Mouse (Mus musculus): ENCODE measurements at regions not wholly inside any gene's neighbourhood (a gene's known extent, or its start where the extent isn't known, plus 50 kb on each side); places are given as distances from the start of the nearest gene placed in this dataset.

DNA sequence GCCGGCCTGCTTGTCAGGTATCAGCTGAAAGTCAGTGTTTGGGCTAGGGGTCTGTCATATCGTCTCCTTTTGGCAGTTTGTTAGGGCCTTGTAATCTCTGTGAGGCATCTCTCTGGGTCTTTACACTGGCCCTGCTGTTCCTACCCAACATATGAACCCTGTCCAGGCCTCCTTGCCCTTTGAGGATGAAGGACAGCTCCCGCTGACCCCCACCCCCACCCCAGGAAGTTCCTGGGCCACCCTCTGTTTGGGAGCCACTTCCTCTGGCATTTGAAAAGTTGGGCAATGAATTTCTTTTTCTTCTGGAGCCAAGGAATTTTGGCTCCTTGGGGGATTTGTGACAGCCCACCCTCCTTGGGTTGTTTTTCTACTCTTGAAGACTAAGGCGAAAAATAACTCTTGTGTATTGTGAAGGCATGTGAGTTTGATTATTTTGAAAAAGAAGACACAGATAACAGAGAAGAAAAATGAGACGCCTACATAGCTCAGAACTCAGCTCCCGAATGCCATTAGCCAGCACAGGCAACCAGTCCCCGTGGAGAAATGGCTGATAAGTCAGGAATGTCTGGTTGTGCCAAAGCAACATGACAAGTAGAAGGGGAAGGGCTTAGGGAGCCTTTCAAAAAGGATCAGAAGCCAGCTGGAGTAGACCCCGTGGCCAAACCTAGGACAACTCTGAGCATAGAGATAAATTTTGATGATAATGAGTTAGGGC is 249.5 kb downstream of the Gm49356 start:
- Histone ChIP-seq H3K9me3 (peaks cover 7% of the 10 kb centered on the region), H3K36me3 (no peaks in the 10 kb centered on the region), H3K4me3 (no peak overlapping the region), H3K27ac (no peak overlapping the region), H3K27me3 (no peaks in the 10 kb centered on the region), H3K9ac (no peak overlapping the region), H3K4me2 (replicated peaks) (no peak overlapping the region), H3K4me1 (peaks cover 4% of the 10 kb centered on the region; the same call in 1 of the 2 replicates)
- ATAC-seq (ENCODE audit: low FRiP score, low read depth), result no peak
- 61% methylated on average over 8 of the region's 8 CpGs for WGBS

DNA sequence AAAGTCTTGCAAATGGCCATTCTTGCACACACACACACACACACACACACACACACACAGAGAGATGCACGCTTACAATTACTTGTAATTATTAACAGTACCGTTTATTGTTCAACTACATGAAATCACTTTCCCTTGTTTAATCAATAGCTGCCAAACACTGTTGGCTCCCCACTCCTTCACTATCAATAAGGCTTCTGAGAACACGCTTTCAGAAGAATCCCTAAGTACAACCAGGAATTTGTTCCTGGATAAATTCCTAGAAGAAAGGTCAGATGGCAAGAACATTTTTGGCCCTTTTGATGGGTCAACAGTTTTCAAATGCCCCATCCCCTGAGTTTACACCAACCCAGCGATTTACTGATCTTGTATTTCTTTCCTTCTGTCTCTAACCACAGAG is 252.5 kb downstream of the Gm49356 start:
- ATAC-seq (ENCODE audit: low FRiP score, low read depth), result no peak
- WGBS, result 85% methylated on average over 4 of the region's 4 CpGs

DNA sequence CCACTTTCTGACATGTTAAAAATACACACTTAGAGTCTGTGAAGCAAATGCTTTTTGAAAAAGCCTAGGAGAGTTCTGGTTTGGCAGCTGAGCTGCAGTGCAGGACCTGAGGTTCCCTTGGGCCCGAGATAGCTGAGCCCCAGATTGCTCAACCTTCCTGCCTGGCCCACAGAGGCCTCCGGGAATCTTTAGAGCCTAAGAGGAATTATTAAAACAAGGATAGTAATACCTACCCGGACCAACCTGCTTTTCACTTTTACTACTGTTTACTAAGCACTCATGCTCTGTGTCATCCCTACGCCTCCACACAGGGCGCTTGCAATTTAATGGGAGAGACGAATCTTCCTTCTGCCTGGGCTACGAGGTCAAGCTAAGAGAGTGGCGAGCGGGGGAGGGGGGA is 253.4 kb downstream of the Gm49356 start:
- no peak overlapping the region for H3K9ac ChIP-seq
- 71% methylated on average over 9 of the region's 9 CpGs for WGBS
- no peaks in the 10 kb centered on the region for H3K36me3 ChIP-seq
- no peaks in the 10 kb centered on the region for H3K27me3 ChIP-seq
- H3K27ac ChIP-seq, result no peak overlapping the region
- peaks cover 14% of the 10 kb centered on the region for H3K4me1 ChIP-seq
- no peak overlapping the region for H3K4me3 ChIP-seq
- ATAC-seq (ENCODE audit: low FRiP score, low read depth), result no peak
- H3K4me2 ChIP-seq (replicated peaks), result no peak overlapping the region
- H3K9me3 ChIP-seq, result no peaks in the 10 kb centered on the region

More for the DNA sequence above, 252.5 kb downstream of the Gm49356 start:
- no peak overlapping the region for H3K4me3 ChIP-seq
- no peak overlapping the region for H3K9ac ChIP-seq
- no peaks in the 10 kb centered on the region for H3K9me3 ChIP-seq
- no peak overlapping the region for H3K4me2 ChIP-seq (replicated peaks)
- peaks cover 7% of the 10 kb centered on the region for H3K4me1 ChIP-seq
- H3K27me3 ChIP-seq, result no peaks in the 10 kb centered on the region
- no peak overlapping the region for H3K27ac ChIP-seq
- no peaks in the 10 kb centered on the region for H3K36me3 ChIP-seq

DNA sequence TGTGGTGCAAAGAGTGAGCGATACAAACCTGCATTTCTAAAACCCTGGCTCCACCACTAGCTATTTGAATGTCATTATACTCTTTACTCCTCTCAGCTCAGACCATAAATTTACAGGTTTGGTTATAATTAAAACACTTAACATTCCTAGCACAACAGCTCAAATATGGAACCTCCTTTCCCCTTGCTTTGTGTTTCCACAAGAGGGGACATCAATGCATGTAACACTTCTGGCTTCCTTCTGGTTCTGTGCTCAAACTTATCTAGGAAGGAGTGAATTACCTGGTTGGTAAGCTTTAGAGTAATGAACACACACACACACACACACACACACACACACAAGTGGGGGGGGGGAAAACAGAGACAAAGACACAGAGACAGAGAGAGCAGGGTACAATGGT is 254.8 kb downstream of the Gm49356 start:
- no peak overlapping the region for H3K27ac ChIP-seq
- no peaks in the 10 kb centered on the region for H3K9me3 ChIP-seq
- no peak for ATAC-seq (ENCODE audit: low FRiP score, low read depth)
- no peak overlapping the region for H3K4me2 ChIP-seq (replicated peaks)
- peaks cover 10% of the 10 kb centered on the region for H3K4me1 ChIP-seq
- WGBS, result 91% methylated on average over 1 of the region's 1 CpGs
- H3K4me3 ChIP-seq, result no peak overlapping the region
- no peaks in the 10 kb centered on the region for H3K27me3 ChIP-seq
- no peak overlapping the region for H3K9ac ChIP-seq
- H3K36me3 ChIP-seq, result no peaks in the 10 kb centered on the region

DNA sequence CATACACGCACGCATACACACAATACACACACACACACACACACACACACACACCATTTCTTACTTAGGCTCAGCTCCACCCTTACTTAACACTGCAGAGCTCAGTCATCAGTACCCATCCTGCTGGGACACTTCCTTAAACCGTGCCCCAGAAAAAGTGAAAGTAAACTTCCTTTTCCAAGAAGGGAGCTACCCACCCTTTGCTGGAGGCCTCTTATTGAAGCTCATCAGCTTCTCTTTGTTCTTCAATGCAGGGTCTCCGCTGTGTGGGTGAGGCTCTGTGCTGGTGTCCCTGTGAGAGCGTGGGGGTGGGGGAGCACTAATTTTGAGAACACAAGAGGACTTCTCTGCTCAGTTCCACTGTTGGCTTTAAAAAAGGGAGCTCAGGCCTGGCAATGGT is 256.6 kb downstream of the Gm49356 start:
- Histone ChIP-seq H3K4me2 (replicated peaks) (no peak overlapping the region), H3K9me3 (no peaks in the 10 kb centered on the region), H3K27me3 (no peaks in the 10 kb centered on the region), H3K36me3 (no peaks in the 10 kb centered on the region), H3K4me1 (peaks cover 10% of the 10 kb centered on the region), H3K4me3 (no peak overlapping the region), H3K27ac (no peak overlapping the region; the same call in 1 of the 2 replicates), H3K9ac (no peak overlapping the region)
- ATAC-seq (ENCODE audit: low FRiP score, low read depth), result no peak
- 81% methylated on average over 5 of the region's 5 CpGs for WGBS

DNA sequence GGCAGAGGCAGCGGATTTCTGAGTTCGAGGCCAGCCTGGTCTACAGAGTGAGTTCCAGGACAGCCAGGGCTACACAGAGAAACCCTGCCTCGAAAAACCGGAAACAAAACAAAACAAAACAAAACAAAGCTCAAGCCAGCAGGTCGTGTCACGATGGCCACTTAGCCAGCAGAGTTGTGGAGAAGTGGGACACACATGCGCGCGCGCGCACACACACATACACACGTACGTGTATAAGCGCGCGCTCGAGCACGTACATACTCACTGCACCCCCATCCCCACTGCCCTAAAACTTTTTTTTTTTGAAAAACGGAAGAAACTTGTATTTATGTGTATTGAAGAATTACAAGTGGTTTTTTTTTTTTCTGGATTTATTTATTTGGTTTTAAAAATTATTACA is 257.0 kb downstream of the Gm49356 start:
- peaks cover 10% of the 10 kb centered on the region for H3K4me1 ChIP-seq
- no peaks in the 10 kb centered on the region for H3K36me3 ChIP-seq
- H3K9me3 ChIP-seq, result no peaks in the 10 kb centered on the region
- H3K9ac ChIP-seq, result no peak overlapping the region
- no peak overlapping the region for H3K27ac ChIP-seq
- H3K4me2 ChIP-seq (replicated peaks), result no peak overlapping the region
- no peak for ATAC-seq (ENCODE audit: low FRiP score, low read depth)
- WGBS, result 86% methylated on average over 19 of the region's 19 CpGs
- no peak overlapping the region for H3K4me3 ChIP-seq
- no peaks in the 10 kb centered on the region for H3K27me3 ChIP-seq

DNA sequence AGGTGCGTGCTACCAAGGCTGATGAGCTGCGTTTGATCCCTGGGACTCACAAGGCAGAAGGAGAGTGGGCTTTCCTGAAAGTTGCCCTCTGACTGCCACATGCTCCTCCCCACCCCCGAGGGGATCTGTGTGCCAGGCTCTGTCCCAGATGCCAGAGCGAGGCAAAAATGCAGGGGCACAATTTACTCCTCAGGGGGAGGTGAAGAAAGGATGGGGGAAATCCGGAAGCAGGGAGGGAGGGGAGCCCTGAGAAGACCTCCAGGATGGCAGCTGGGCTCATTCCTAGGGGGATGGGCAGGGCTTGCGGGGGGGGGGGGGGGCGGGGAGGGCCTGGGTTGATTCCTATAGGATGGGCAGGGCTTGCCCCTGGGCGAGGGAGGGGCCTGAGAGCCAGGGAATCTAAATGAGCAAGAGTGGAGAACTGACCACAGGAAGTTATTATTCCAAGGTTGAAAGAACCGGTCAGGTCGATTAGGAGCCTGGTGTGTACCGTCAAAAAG is 257.5 kb downstream of the Gm49356 start:
- Histone ChIP-seq H3K4me2 (replicated peaks) (no peak overlapping the region), H3K36me3 (no peaks in the 10 kb centered on the region), H3K9me3 (no peaks in the 10 kb centered on the region), H3K27me3 (no peaks in the 10 kb centered on the region), H3K4me3 (no peak overlapping the region), H3K9ac (no peak overlapping the region), H3K27ac (no peak overlapping the region), H3K4me1 (peaks cover 10% of the 10 kb centered on the region)
- 16% methylated on average over 11 of the region's 11 CpGs for WGBS
- ATAC-seq (ENCODE audit: low FRiP score, low read depth), result no peak

DNA sequence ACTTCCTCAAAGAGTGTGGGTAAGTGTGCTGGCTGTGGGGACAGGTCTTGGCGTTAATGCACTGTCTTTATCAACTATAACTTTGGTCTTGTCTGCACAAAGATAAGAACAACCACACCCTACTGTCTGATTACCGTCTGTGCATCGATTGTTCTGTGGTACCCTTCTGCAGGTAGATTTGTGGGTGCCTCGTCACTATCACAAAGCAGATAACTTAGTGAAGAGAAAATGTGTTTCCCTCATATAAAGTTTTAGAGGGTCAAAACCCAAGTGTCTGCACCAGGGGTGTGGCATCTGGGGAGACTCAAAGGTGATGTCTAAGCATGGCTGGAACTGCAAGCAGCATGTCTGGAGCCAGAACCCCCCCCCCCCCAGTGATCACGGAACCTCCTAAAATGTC is 259.4 kb downstream of the Gm49356 start:
- 92% methylated on average over 5 of the region's 5 CpGs for WGBS
- H3K36me3 ChIP-seq, result no peaks in the 10 kb centered on the region
- peaks cover 10% of the 10 kb centered on the region for H3K4me1 ChIP-seq
- no peak for ATAC-seq (ENCODE audit: low FRiP score, low read depth)
- H3K4me3 ChIP-seq, result no peak overlapping the region
- H3K9me3 ChIP-seq, result no peaks in the 10 kb centered on the region
- H3K27ac ChIP-seq, result no peak overlapping the region
- no peak overlapping the region for H3K4me2 ChIP-seq (replicated peaks)
- no peaks in the 10 kb centered on the region for H3K27me3 ChIP-seq
- H3K9ac ChIP-seq, result no peak overlapping the region

DNA sequence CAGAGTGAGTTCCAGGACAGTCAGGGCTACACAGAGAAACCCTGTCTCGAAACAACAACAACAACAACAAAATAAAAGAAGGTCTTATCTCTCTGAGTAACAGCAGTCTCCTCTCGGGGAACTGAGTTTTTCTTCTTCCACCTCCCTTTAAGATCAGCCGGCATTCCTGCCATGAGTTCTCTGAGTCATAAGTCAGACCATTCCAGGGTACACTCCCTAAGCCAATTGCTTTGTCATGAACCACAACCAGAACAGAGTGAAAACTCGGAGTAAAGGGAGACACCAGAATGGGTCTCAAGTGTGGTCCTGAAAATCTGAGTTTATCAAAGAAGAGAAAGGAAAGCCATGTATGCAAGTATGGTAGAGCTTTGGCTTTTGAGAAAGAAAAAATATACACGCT is 262.4 kb downstream of the Gm49356 start:
- no peaks in the 10 kb centered on the region for H3K36me3 ChIP-seq
- H3K27me3 ChIP-seq, result no peaks in the 10 kb centered on the region
- no peak overlapping the region for H3K4me2 ChIP-seq (replicated peaks)
- peaks cover 22% of the 10 kb centered on the region for H3K4me1 ChIP-seq
- no peak overlapping the region for H3K27ac ChIP-seq
- H3K9ac ChIP-seq, result no peak overlapping the region
- WGBS, result 86% methylated on average over 5 of the region's 5 CpGs
- H3K9me3 ChIP-seq, result no peaks in the 10 kb centered on the region
- ATAC-seq (ENCODE audit: low FRiP score, low read depth), result no peak
- H3K4me3 ChIP-seq, result no peak overlapping the region

DNA sequence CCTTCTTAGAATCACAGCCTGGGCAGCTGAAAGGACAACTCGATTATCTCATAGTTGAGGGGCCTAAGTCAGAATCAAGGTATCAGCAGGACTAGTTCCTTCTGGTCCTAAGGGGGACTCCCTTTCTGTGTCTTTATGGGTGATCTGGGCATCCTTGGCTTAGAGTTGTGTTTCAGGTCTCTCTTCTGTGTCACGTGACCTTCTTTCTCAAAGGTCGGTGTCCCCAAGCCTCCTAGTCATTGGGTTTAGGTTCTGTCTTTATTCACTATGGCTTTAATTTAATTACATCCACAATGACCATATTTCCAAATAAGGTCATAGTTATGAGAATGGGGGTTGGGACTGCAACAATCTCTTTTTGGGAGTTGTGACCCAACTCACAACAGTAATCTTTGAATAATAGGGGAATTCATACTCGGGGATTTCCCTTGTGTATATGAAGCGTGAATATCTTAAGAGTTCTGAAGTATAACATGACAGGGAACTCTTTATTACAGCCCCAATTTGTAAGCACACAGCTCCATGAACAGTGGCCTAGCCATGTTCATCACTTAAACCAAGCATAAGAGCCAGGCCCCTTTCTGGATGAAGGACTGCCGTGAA is 263.8 kb downstream of the Gm49356 start:
- peaks cover 13% of the 10 kb centered on the region for H3K4me1 ChIP-seq
- H3K4me3 ChIP-seq, result no peak overlapping the region
- H3K9me3 ChIP-seq, result no peaks in the 10 kb centered on the region
- H3K36me3 ChIP-seq, result no peaks in the 10 kb centered on the region
- H3K9ac ChIP-seq, result no peak overlapping the region
- 88% methylated on average over 6 of the region's 6 CpGs for WGBS
- no peak overlapping the region for H3K27ac ChIP-seq
- no peak overlapping the region for H3K4me2 ChIP-seq (replicated peaks)
- ATAC-seq (ENCODE audit: low FRiP score, low read depth), result no peak
- no peaks in the 10 kb centered on the region for H3K27me3 ChIP-seq

DNA sequence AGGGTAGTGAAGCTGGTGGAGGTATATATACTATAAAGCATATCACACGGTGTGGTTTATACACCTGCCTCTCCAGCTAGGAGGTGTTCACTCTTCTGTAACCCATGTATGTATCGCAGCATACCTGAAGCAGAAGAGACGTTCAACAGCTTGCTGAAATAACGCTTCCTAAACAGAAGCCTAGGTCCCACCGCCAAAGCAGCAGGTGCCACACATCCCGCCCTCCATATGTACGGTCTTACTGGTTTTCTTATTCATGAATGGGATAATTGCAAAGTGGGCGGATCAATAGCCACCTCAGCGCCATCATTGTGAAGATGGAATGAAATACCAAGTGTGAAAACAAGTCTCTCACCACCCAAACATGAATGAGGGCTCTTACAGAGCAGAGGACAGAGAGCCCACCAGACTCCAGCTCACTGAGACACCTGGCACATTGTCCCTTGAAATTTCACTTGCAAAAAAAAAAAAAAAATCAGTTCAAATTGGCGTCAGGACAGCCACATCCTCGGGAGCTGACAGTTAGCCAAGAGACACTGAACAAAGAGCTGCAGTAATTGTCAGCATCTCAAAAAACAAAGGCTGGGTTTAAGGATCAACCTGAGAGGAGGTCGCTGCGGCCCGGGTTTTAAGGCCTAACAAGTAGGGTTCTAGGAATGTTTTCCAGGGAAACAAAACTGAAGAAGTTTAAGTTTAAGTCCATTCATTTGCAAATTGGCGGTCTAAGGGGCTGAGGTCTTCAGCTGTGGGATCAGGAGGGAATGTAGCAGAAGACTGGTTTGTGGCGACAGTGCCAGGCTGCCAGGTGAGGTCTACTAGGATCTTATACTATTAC is 264.5 kb downstream of the Gm49356 start:
- Histone ChIP-seq H3K27ac (no peak overlapping the region), H3K27me3 (no peaks in the 10 kb centered on the region), H3K9ac (no peak overlapping the region), H3K9me3 (no peaks in the 10 kb centered on the region), H3K4me2 (replicated peaks) (no peak overlapping the region), H3K36me3 (no peaks in the 10 kb centered on the region), H3K4me1 (peaks cover 13% of the 10 kb centered on the region), H3K4me3 (no peak overlapping the region)
- WGBS, result 69% methylated on average over 16 of the region's 16 CpGs
- ATAC-seq (ENCODE audit: low FRiP score, low read depth), result no peak

All from limb, embryonic 13.5 days (tissue).